Mouse (Mus musculus) right cerebral cortex, postnatal 10 days (tissue): ENCODE measurements around the gene B4galt4.
"Not testable (repeated sequence)": the region's sequence is repeated elsewhere in the genome, so short reads cannot be mapped to it uniquely, and the experiment has no call there.

Experiments
- DNase-seq, 2 experiments: peaks; one replicate each; pipeline ENCODE4 v3.0.0; 2021; ENCODE audit warnings: low spot score in 2 of 2

Gene B4galt4

GRCm38 (mm10) chr16:38742113-38742658, at the start of gene B4galt4:
Gene B4galt4, plus strand, starts transcription at chr16:38742264.
- DNase-seq, result peak; percentile 89 to 90

GRCm38 (mm10) chr16:38694906-38695540, 47.0 kb upstream of the B4galt4 start:
- no peak for DNase-seq

GRCm38 (mm10) chr16:38695557-38695956, 46.5 kb upstream of the B4galt4 start:
- no peak for DNase-seq

GRCm38 (mm10) chr16:38697611-38698010, 44.5 kb upstream of the B4galt4 start:
- no peak for DNase-seq

- no peak for DNase-seq
Measured at GRCm38 (mm10) chr16:38700392-38701162, 41.5 kb upstream of the B4galt4 start.

GRCm38 (mm10) chr16:38701492-38702185, 40.4 kb upstream of the B4galt4 start:
- no peak for DNase-seq

- DNase-seq, result no peak
Measured at GRCm38 (mm10) chr16:38702316-38702715, 39.7 kb upstream of the B4galt4 start.

- DNase-seq, result no peak
Measured at GRCm38 (mm10) chr16:38703501-38703900, 38.6 kb upstream of the B4galt4 start.

- no peak for DNase-seq
Measured at GRCm38 (mm10) chr16:38705531-38706281, 36.4 kb upstream of the B4galt4 start.

- no peak for DNase-seq
Measured at GRCm38 (mm10) chr16:38706782-38707181, 35.3 kb upstream of the B4galt4 start.

- DNase-seq, result no peak
Measured at GRCm38 (mm10) chr16:38708962-38709520, 33.0 kb upstream of the B4galt4 start.

GRCm38 (mm10) chr16:38711245-38711644, 30.8 kb upstream of the B4galt4 start:
- no peak for DNase-seq

- DNase-seq, result no peak
Measured at GRCm38 (mm10) chr16:38712105-38712504, 30.0 kb upstream of the B4galt4 start.

GRCm38 (mm10) chr16:38712581-38713403, 29.3 kb upstream of the B4galt4 start, which contains the start of gene Arhgap31:
Gene Arhgap31, minus strand, starts transcription at chr16:38713274.
- DNase-seq, result peak; percentile 76 to 79

- DNase-seq, result no peak
Measured at GRCm38 (mm10) chr16:38713404-38714258, 28.4 kb upstream of the B4galt4 start.

- DNase-seq, result not testable (repeated sequence)
Measured at GRCm38 (mm10) chr16:38714259-38714526, 27.9 kb upstream of the B4galt4 start.

- no peak for DNase-seq
Measured at GRCm38 (mm10) chr16:38721377-38721776, 20.7 kb upstream of the B4galt4 start.

- DNase-seq, result peak in 1 of 2 experiments; percentile 59
Measured at GRCm38 (mm10) chr16:38724256-38724655, 17.8 kb upstream of the B4galt4 start.

- no peak for DNase-seq
Measured at GRCm38 (mm10) chr16:38724974-38725373, 17.1 kb upstream of the B4galt4 start.
